Mouse (Mus musculus) heart, embryonic 12.5 days (tissue): ENCODE data around the gene Itga6. TPM values are rescaled to one million over a fixed set of nuclear protein-coding genes. Genes with fewer than 3 reads are reported as not detected.

Experiments used
- ATAC-seq: fragments of 200-750 bp; cut with Nextera tagmentation; 2 replicates; pipeline ENCODE4 v1.8.0; 2017; ENCODE audit warnings: moderate TSS enrichment, moderate library complexity; ENCODE audit not compliant: insufficient number of reproducible peaks, low FRiP score
- H3K27ac ChIP-seq: fragments of 300-500 bp; sonication (generic); 2 replicates; pipeline ENCODE4 v1.5.1; 2016; ENCODE audit warnings: mild to moderate bottlenecking, moderate library complexity; ENCODE audit not compliant: poor library complexity, severe bottlenecking
- H3K27me3 ChIP-seq: fragments of 300-500 bp; sonication (generic); replicated peaks from 2 replicates; pipeline ENCODE4 v1.6.1; 2016; ENCODE audit warnings: mild to moderate bottlenecking, moderate library complexity
- H3K36me3 ChIP-seq: fragments of 300-500 bp; sonication (generic); 2 replicates; pipeline ENCODE4 v1.6.1; 2016; ENCODE audit warnings: mild to moderate bottlenecking, moderate library complexity
- H3K4me1 ChIP-seq: fragments of 300-500 bp; sonication (generic); replicated peaks from 2 replicates; pipeline ENCODE4 v1.6.1; 2016; ENCODE audit warnings: mild to moderate bottlenecking
- H3K4me2 ChIP-seq: fragments of 300-500 bp; sonication (generic); 2 replicates; pipeline ENCODE4 v1.6.1; 2016; ENCODE audit warnings: mild to moderate bottlenecking, moderate library complexity
- H3K4me3 ChIP-seq: fragments of 300-500 bp; sonication (generic); 2 replicates; pipeline ENCODE4 v1.5.1; 2016; ENCODE audit warnings: mild to moderate bottlenecking
- H3K9ac ChIP-seq: fragments of 300-500 bp; sonication (generic); 2 replicates; pipeline ENCODE4 v1.6.1; 2016; ENCODE audit warnings: mild to moderate bottlenecking, moderate library complexity
- H3K9me3 ChIP-seq: fragments of 300-500 bp; sonication (generic); replicated peaks from 2 replicates; pipeline ENCODE4 v1.6.1; 2016; ENCODE audit warnings: mild to moderate bottlenecking, moderate library complexity
- WGBS: fragments of 180-500 bp; shearing (Covaris S2); methylation state at CpG from one replicate; pipeline ENCODE4 v1.1.7; 2016; 5-methylcytosine and 5-hydroxymethylcytosine counted together
- polyA plus RNA-seq: library from polyadenylated mRNA; unstranded; fragments of >200 nt; fragmentation: Nextera tagmentation; extraction: Ambion mirVana; gene quantifications from 2 replicates; pipeline ENCODE4 v1.2.1, GENCODE M21; 2016

The Itga6 gene
- polyA plus RNA-seq, 1 experiment from 2014 or later: 115 TPM

DNA sequence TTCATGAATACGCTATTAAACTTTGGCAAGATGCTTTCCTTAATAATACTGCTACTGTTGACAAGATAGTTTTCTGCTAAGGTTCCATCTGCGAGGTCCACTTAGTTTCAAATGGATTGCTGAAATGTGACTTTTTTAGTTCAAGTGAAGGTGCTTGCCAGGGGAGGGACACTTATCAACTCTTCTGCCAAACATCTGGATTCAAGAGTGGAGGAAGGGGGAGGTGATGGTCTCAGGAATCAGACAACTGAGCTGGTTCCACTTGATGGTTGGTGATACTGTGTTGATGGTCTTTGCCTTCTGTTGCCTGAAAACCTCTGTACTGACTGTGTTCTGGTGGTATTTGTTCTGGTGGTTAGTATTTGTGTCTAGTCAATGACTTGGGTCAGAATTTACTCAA lies 129.0 kb downstream of the Itga6 start:
- peaks cover 23% of the 10 kb centered on the region for H3K4me1 ChIP-seq
- ATAC-seq: no peak
- 54% methylated on average over 2 of the region's 2 CpGs for WGBS
- no peaks in the 10 kb centered on the region for H3K9me3 ChIP-seq
- H3K4me2 ChIP-seq: peak overlapping the region; percentile 82
- H3K9ac ChIP-seq: 0 out of 2 replicates have a peak overlapping the region, but pooled peaks have one; percentile 44
- peak overlapping the region; percentile 64 for H3K4me3 ChIP-seq
- H3K27ac ChIP-seq: no peak overlapping the region
- H3K36me3 ChIP-seq: peaks cover 9% of the 10 kb centered on the region; the same call in 1 of the 2 replicates
- no peaks in the 10 kb centered on the region for H3K27me3 ChIP-seq

DNA sequence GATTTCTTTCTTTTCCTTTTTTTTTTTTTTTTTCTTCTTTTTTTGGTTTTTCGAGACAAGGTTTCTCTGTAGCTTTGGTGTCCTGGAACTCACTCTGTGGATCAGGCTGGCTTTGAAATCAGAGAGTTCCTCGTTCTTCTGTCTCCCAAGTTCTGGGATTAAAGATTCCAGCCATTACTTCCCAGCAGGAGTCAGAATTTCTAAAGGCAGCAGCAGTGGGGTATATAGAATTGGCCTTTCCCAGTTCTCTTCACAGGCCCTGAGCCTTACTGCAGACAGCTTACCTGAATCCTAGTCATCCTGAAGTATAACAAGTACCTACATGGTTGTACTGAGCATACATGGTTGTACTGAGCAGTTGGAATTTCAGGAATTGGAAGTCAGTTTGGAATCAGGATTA lies 129.4 kb downstream of the Itga6 start:
- H3K4me3 ChIP-seq: peak overlapping the region; percentile 64
- peak overlapping the region; percentile 82 for H3K4me2 ChIP-seq
- no peak overlapping the region for H3K27ac ChIP-seq

DNA sequence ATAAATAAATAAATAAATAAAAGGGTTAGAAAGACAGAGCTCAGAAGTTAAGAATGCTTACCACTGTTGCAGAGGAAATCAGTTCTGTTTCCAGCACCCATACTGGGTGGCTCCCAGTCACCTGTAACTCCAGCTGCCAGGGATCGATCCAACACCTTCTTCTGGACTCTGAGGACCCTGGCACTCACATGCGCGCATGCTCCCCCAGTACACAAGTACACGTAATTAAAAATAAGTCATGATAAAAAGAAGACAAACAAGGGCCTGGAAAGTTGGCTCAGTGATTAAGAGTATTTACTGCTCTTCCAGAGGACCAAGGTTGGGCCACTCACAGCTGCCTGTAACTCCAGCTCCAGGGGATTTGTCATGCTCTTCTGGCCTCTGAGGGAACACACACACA lies 132.4 kb downstream of the Itga6 start:
- 84% methylated on average over 4 of the region's 4 CpGs for WGBS

More for the DNA sequence above, 129.4 kb downstream of the Itga6 start:
- peaks cover 23% of the 10 kb centered on the region for H3K4me1 ChIP-seq
- H3K9ac ChIP-seq: peak overlapping the region; percentile 54; the same call in 1 of the 2 replicates
- ATAC-seq: no peak
- WGBS: 43% methylated on average over 2 of the region's 2 CpGs
- no peaks in the 10 kb centered on the region for H3K9me3 ChIP-seq
- no peaks in the 10 kb centered on the region for H3K27me3 ChIP-seq
- H3K36me3 ChIP-seq: peaks cover 9% of the 10 kb centered on the region; the same call in 1 of the 2 replicates

DNA sequence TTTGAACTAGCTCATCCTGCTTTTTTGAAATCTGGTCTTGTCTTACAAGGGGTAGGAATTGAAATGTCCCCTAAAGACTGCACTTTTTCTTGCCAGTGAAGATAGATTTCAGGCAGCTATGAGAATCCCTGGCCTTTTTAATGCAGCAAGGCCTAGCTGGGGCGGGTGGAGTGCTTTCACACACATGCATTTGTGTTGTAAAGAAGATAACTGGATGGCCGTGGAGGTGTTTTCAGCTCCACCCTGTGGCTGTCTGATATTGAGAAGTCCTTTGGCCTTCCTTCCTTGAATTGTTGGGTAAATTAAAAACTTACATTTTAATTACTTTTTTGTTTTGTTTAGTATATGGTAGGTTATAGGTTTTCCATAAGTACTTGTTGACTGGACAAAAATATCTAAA lies 133.0 kb downstream of the Itga6 start:
- H3K36me3 ChIP-seq: peaks cover 39% of the 10 kb centered on the region
- WGBS: 40% methylated on average over 2 of the region's 2 CpGs
- H3K27ac ChIP-seq: no peak overlapping the region

More for the DNA sequence above, 132.4 kb downstream of the Itga6 start:
- no peak overlapping the region for H3K4me2 ChIP-seq
- H3K4me1 ChIP-seq: peaks cover 20% of the 10 kb centered on the region
- H3K9ac ChIP-seq: no peak overlapping the region
- no peaks in the 10 kb centered on the region for H3K9me3 ChIP-seq
- no peak overlapping the region; the same call in 1 of the 2 replicates for H3K27ac ChIP-seq
- H3K27me3 ChIP-seq: no peaks in the 10 kb centered on the region
- H3K36me3 ChIP-seq: peaks cover 33% of the 10 kb centered on the region
- no peak for ATAC-seq
- no peak overlapping the region for H3K4me3 ChIP-seq

DNA sequence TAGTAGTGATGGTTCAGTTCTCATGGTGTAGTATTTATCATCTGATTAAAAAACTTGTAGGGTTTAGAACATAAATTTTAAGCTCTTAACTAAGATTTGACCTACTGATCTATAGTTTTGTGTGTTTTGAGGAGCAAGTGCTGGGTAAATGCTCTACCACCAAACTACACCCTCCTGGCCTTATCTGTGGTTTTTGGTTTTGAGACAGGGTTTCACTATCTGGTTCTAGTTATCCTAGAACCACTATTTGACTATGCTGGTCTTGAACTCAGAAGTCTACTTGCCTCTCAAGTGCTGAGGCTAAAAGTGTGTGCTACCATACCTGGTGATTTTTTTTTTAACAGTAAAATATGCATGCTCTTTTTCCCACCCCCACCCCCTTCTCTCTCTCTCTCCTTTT lies 133.5 kb downstream of the Itga6 start:
- peaks cover 44% of the 10 kb centered on the region for H3K36me3 ChIP-seq
- no peak overlapping the region for H3K4me2 ChIP-seq
- no peak overlapping the region for H3K4me3 ChIP-seq
- no peak overlapping the region for H3K9ac ChIP-seq
- no peak overlapping the region for H3K27ac ChIP-seq
- H3K27me3 ChIP-seq: no peaks in the 10 kb centered on the region
- no peaks in the 10 kb centered on the region for H3K9me3 ChIP-seq
- ATAC-seq: no peak
- peaks cover 20% of the 10 kb centered on the region for H3K4me1 ChIP-seq

More for the DNA sequence above, 133.0 kb downstream of the Itga6 start:
- Histone ChIP-seq H3K9me3 (no peaks in the 10 kb centered on the region), H3K27me3 (no peaks in the 10 kb centered on the region), H3K4me1 (peaks cover 20% of the 10 kb centered on the region), H3K4me2 (no peak overlapping the region), H3K9ac (no peak overlapping the region), H3K4me3 (no peak overlapping the region)
- ATAC-seq: no peak

DNA sequence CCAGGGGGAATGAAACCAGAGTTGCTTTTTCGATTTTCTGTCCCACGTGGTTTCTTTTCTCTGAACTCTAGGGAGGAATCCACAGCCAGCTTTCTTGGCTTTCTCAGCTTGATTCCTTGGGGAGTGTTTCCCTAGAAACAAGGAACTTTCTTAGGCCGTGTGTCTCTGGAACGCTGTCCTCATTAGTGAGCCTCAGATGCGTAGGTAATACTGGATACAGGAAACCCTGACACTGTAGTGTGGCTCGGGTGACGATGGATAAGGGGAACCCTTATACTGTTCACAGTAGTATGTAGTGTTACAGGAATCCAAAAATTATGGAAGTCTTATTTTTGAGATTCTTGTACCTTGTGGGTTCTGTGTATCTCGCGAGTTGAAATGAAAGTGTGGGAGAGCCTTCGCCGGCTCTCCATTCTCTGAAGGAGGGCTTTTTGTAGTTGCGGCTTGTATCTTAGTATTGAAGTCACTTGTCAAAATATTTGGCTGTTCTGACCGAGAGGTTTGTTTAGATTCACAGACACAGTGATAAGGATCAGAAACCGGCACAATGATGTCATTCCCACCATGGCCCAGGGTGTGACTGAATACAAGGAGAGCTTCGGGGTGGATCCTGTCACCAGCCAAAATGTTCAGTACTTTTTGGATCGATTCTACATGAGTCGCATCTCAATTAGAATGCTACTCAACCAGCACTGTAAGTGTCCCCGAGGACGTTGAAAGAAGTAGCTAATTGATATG lies 137.7 kb downstream of the Itga6 start:
- H3K4me1 ChIP-seq: 0 out of 2 replicates have a peak, but pooled peaks cover 2% of the 10 kb centered on the region
- H3K4me3 ChIP-seq: no peak overlapping the region
- H3K27me3 ChIP-seq: no peaks in the 10 kb centered on the region
- 80% methylated on average over 19 of the region's 19 CpGs for WGBS
- no peak overlapping the region for H3K27ac ChIP-seq
- no peaks in the 10 kb centered on the region for H3K9me3 ChIP-seq
- no peak for ATAC-seq
- peaks cover 57% of the 10 kb centered on the region for H3K36me3 ChIP-seq
- no peak overlapping the region for H3K9ac ChIP-seq
- H3K4me2 ChIP-seq: no peak overlapping the region

DNA sequence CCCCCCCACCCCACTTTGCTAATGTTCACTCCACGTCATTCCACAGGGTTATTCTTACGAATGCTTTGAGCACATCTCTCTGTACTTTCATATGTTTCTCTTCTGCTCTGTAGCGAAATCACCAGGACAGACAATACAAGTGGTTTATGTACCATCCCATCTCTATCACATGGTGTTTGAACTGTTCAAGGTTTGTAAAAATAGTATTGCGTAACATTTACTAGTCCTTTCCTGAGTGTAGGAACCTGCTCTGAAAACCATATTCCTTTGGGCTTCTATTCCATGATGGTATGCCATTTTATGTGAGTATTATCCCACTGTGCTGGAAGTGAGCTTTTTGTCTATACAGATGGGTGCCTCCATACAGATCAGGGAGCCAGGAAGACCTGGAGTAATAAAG lies 141.9 kb downstream of the Itga6 start:
- H3K4me1 ChIP-seq: no peaks in the 10 kb centered on the region
- 92% methylated on average over 4 of the region's 4 CpGs for WGBS
- ATAC-seq: no peak
- H3K27me3 ChIP-seq: no peaks in the 10 kb centered on the region
- H3K36me3 ChIP-seq: peaks cover 69% of the 10 kb centered on the region
- no peaks in the 10 kb centered on the region for H3K9me3 ChIP-seq
- no peak overlapping the region for H3K4me2 ChIP-seq
- H3K27ac ChIP-seq: no peak overlapping the region
- H3K4me3 ChIP-seq: no peak overlapping the region
- H3K9ac ChIP-seq: no peak overlapping the region

DNA sequence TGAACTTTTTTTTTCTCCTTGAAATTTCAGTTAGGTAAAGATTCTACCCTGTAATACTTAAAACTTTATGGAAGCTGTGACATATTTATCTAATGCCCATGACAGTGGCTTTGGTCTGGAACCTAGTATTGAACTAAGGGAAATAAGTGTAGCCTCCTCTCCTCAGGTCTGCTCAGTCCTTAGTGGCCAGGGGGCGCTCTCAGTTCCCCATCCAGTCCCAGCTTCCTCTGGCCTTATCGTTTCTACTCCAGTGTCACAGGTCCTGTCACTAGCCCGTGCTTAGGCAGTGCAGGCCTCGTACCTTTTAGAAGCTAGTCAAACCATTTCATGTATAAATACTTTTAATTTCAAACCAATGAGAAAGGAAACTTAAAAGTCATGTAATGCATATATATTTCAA lies 143.0 kb downstream of the Itga6 start:
- WGBS: 71% methylated on average over 4 of the region's 4 CpGs
- Histone ChIP-seq H3K4me1 (no peaks in the 10 kb centered on the region), H3K9ac (no peak overlapping the region), H3K9me3 (no peaks in the 10 kb centered on the region), H3K27me3 (no peaks in the 10 kb centered on the region), H3K36me3 (peaks cover 68% of the 10 kb centered on the region), H3K4me3 (no peak overlapping the region), H3K4me2 (no peak overlapping the region), H3K27ac (no peak overlapping the region)
- ATAC-seq: no peak

DNA sequence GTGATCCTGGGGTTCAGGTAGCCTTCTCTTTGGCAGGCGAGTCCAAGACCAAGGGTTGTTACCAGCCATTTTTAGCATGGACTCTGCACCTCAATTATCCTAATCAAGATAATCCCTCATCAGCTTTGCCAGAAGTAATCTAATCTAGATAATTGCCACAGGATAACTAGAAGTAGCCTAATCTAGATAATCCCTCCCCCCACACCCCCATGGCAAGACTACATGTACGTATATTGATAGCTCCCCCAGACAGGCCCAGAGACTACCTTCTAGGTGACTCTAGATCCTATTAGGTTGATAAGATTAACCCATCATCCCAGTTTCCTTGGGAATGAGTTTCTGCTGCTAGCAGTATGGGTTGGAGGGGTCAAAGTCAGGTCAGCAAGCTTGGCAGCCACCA lies 146.1 kb downstream of the Itga6 start:
- no peak overlapping the region for H3K4me2 ChIP-seq

DNA sequence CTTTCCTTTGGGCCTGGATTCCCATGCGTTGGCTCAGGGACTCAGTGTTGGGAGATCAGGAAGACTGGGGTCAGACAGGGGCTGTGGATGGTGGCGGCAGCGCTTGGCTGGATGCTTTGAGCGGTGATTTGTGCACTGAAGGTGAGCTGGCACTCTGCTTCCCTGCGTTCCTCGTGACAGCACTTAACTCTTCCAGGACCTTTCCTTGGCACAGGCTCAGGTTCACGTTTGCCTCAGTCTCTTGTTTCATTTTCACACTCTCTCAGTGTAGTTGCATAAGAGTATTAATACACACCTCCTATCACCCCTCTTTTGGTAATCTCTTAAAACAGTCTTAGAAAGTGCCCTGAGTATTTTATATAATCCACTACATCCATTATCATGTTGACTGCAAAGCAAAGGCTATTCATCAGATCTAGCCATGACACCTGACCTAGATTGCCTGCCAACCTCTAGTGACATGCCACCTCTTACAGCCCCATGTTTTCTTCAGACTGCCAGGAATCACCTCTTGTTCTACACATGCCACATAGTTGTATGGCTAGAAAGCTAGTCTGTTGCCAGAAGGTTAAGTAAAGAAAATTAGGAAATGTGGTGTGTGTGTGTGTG lies 147.4 kb downstream of the Itga6 start:
- Histone ChIP-seq H3K27ac (no peak overlapping the region), H3K36me3 (peaks cover 61% of the 10 kb centered on the region), H3K27me3 (no peaks in the 10 kb centered on the region), H3K4me2 (no peak overlapping the region), H3K4me3 (no peak overlapping the region), H3K4me1 (no peaks in the 10 kb centered on the region), H3K9ac (no peak overlapping the region), H3K9me3 (no peaks in the 10 kb centered on the region)
- WGBS: 93% methylated on average over 7 of the region's 7 CpGs
- no peak for ATAC-seq

More for the DNA sequence above, 146.1 kb downstream of the Itga6 start:
- Histone ChIP-seq H3K27ac (no peak overlapping the region), H3K9me3 (no peaks in the 10 kb centered on the region), H3K4me3 (no peak overlapping the region), H3K27me3 (no peaks in the 10 kb centered on the region), H3K9ac (no peak overlapping the region), H3K36me3 (peaks cover 61% of the 10 kb centered on the region), H3K4me1 (no peaks in the 10 kb centered on the region)
- 88% methylated on average over 2 of the region's 2 CpGs for WGBS
- no peak for ATAC-seq

DNA sequence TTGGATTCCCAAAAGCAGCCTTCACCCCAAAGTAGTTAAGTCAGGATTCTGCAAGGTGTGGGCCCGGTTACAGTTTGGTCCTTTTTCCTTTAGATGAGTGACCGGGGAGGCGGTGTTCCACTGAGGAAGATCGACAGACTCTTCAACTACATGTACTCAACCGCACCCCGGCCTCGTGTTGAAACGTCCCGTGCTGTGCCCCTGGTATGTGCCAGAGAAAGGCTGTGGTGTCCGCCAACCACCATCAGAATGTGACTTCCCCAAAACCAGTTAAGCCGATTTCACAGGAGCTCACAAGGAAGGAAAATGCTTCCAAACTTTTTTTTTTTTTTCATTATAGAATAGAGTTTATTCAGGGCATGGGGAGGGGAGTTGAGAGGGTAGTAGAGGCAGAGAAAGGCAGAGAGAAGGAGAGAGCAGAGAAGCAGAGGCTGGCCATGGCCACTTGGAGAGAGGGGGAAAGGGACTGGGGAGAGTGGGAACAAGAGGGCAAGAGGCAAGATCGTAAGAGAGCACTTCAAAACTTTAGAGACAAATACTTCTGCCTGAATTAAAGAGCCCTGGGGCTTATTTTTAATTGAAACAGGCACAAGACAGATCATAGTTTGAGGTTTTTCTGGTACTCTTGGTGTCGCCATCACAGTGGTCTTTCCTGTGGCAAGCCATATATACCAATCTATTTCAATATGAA lies 150.3 kb downstream of the Itga6 start:
- H3K9me3 ChIP-seq: no peaks in the 10 kb centered on the region
- no peak overlapping the region for H3K27ac ChIP-seq
- no peaks in the 10 kb centered on the region for H3K27me3 ChIP-seq
- no peak overlapping the region for H3K9ac ChIP-seq
- no peak for ATAC-seq
- H3K4me1 ChIP-seq: peaks cover 5% of the 10 kb centered on the region
- 87% methylated on average over 13 of the region's 13 CpGs for WGBS
- peaks cover 47% of the 10 kb centered on the region for H3K36me3 ChIP-seq
- H3K4me3 ChIP-seq: no peak overlapping the region
- H3K4me2 ChIP-seq: no peak overlapping the region
